Mouse (Mus musculus) ES-Bruce4 (cell line): Measurements from ENCODE around the gene Ryk. TPM values are rescaled to one million over a fixed set of nuclear protein-coding genes. Genes with fewer than 3 reads are reported as not detected.

ENCODE experiments used
- H3K27ac ChIP-seq: 2 replicates; pipeline ENCODE4 v1.5.1; 2012; ENCODE audit warnings: low read length, inconsistent platforms; ENCODE audit not compliant: insufficient read depth
- H3K27me3 ChIP-seq: 2 replicates; pipeline ENCODE4 v1.6.1; 2012; ENCODE audit warnings: mild to moderate bottlenecking, low read length, inconsistent platforms; ENCODE audit not compliant: control insufficient read depth, poor library complexity, insufficient read depth, severe bottlenecking
- H3K36me3 ChIP-seq: 2 replicates; pipeline ENCODE4 v1.6.1; 2012; ENCODE audit warnings: inconsistent platforms, mild to moderate bottlenecking, low read length, moderate library complexity; ENCODE audit not compliant: control insufficient read depth, poor library complexity, insufficient read depth, severe bottlenecking
- H3K4me1 ChIP-seq: one replicate; pipeline ENCODE4 v1.8.1; 2011; ENCODE audit warnings: low read length; ENCODE audit not compliant: control insufficient read depth, insufficient read depth
- H3K4me3 ChIP-seq: 2 replicates; pipeline ENCODE4 v1.5.1; 2011; ENCODE audit warnings: low read depth, mild to moderate bottlenecking, low read length
- H3K9ac ChIP-seq: 2 replicates; pipeline ENCODE4 v1.6.1; 2012; ENCODE audit warnings: low read depth, mild to moderate bottlenecking, inconsistent platforms; ENCODE audit not compliant: poor library complexity, severe bottlenecking
- H3K9me3 ChIP-seq: replicated peaks from 2 replicates; pipeline ENCODE4 v1.6.1; 2012; ENCODE audit warnings: mild to moderate bottlenecking, low read length, inconsistent platforms; ENCODE audit not compliant: control insufficient read depth, poor library complexity, insufficient read depth, severe bottlenecking
- CTCF ChIP-seq: IDR thresholded peaks from one replicate; pipeline ENCODE4 v1.8.1; 2011; ENCODE audit warnings: low read depth, low read length
- EP300 ChIP-seq: IDR thresholded peaks from 2 replicates; pipeline ENCODE4 v1.6.1; 2011; ENCODE audit warnings: low read depth, low read length; ENCODE audit not compliant: insufficient read depth
- POLR2A ChIP-seq: IDR thresholded peaks from one replicate; pipeline ENCODE4 v1.8.1; 2011; ENCODE audit warnings: low read length; ENCODE audit not compliant: insufficient read depth
- polyA plus RNA-seq: library from polyadenylated mRNA; stranded (reverse); fragments of >200 nt; gene quantifications from 2 replicates; pipeline ENCODE4 v1.2.4, GENCODE M21; 2011; ENCODE audit warnings: low read depth; ENCODE audit not compliant: missing spikeins, insufficient read depth, insufficient read length

Gene Ryk
- polyA plus RNA-seq, 1 experiment = 85.3 TPM

DNA sequence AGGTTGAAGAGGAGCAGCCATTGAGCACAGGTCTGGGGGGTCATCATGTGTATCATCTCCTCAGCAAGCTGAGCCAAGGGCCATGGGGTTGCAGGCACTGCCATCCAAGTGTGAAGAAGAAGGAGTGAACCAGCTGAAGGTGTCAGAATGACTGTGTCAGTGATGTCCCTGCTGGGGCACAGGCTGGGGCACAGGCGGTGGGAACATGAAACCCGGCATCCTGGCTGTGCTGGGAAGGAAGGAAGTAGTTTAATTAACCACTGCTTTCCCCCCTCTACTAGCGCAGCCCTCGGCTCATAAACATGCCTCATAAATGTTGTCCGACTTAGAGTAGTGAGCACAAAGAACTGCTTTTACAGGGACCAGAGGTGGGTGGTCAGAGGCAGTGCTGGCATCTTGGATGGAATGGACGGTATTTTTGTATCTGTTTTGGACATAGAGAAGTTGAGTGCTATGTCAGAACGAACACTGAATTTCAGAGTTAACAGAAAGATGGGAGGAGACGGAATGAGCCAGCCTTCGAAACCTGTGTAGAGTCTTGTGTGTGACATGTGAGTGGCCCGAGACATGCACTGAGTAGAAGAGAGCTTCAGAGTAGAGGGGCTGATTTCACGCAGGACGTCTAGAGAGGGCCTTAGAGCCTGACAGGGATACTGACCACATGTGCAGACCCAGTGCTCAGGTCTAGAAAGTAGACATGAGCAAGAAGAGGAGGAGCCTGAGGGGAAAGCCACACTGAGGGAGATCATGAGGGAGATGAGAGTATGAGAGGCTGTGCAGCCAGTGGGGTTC, 31.4 kb downstream of the Ryk start:
- Histone ChIP-seq H3K27ac (no peak overlapping the region), H3K4me1 (no peaks in the 10 kb centered on the region), H3K27me3 (no peaks in the 10 kb centered on the region), H3K9ac (no peak overlapping the region), H3K4me3 (no peak overlapping the region), H3K36me3 (peaks cover 6% of the 10 kb centered on the region; the same call in 1 of the 2 replicates), H3K9me3 (no peaks in the 10 kb centered on the region)
- no peak for TF ChIP-seq EP300
- TF ChIP-seq CTCF = no peak
- no peak for TF ChIP-seq POLR2A

DNA sequence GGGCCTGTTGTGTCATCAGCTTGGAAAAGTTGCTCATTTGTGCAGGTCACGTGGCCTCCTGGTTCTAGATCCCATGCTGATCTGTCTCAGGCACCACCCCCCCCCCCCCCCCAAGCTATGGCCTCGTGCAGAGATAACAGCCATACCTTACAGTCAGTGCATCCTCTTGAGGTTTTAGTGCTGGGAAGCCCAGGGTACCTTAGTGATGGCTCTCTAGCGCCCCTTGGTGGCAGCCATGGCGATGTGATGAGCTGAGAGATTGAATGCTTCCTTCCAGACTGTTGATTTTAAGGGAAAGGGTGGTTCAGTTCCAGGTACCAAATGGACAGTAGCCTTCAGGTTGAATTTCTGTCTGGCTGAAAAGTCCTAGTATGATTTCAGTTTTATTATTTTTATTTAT, 32.2 kb downstream of the Ryk start:
- peak; percentile 91 for TF ChIP-seq CTCF
- TF ChIP-seq POLR2A = no peak
- TF ChIP-seq EP300 = no peak
- Histone ChIP-seq H3K36me3 (peaks cover 10% of the 10 kb centered on the region), H3K27ac (no peak overlapping the region), H3K4me1 (no peaks in the 10 kb centered on the region), H3K27me3 (no peaks in the 10 kb centered on the region), H3K9ac (no peak overlapping the region), H3K4me3 (no peak overlapping the region), H3K9me3 (no peaks in the 10 kb centered on the region)

DNA sequence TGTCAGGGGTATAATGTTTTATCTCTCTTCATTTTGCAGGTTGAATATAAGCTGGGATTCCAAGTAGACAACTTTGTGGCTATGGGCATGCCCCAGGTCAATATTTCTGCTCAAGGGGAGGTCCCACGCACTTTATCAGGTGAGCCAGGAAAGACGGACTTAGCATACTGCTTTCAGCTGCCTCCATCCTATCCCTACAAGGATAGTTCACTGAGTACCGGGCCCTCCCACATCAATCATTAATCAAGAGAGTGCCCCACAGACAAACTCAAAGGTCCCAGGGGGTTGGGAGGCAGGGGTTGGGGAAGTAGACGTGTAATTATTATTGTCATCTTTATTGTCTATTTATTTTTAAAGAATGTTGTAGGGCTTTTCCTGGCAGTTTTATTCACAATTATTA, 32.8 kb downstream of the Ryk start:
- peaks cover 12% of the 10 kb centered on the region for H3K36me3 ChIP-seq
- TF ChIP-seq POLR2A (no peak), CTCF (no peak), EP300 (no peak)
- no peaks in the 10 kb centered on the region for H3K27me3 ChIP-seq
- no peaks in the 10 kb centered on the region for H3K4me1 ChIP-seq
- H3K4me3 ChIP-seq = no peak overlapping the region
- H3K27ac ChIP-seq = no peak overlapping the region
- no peak overlapping the region for H3K9ac ChIP-seq
- H3K9me3 ChIP-seq = no peaks in the 10 kb centered on the region

DNA sequence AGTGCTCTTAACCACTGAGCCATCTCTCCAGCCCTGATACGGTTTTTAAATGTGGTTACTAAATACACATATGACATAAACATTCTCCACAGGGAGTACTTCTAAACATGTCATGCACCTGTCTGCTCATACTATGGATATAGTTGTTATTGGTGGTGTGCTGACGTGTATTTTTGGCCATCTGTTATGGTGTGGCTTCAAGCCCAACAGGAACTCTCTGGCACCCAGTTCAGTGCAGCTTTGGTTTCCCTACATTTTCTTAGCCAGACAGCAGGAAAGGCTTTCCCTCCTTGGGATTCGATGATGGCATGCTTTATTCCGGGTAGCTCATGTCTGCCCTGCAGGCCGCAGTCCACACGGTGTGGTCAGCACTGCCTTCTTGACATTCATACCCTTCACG, 33.7 kb downstream of the Ryk start:
- H3K4me3 ChIP-seq = no peak overlapping the region
- H3K9ac ChIP-seq = no peak overlapping the region
- H3K4me1 ChIP-seq = no peaks in the 10 kb centered on the region
- no peaks in the 10 kb centered on the region for H3K9me3 ChIP-seq
- H3K27me3 ChIP-seq = no peaks in the 10 kb centered on the region
- H3K36me3 ChIP-seq = peaks cover 12% of the 10 kb centered on the region
- no peak for TF ChIP-seq EP300
- no peak for TF ChIP-seq CTCF
- TF ChIP-seq POLR2A = no peak
- no peak overlapping the region for H3K27ac ChIP-seq

DNA sequence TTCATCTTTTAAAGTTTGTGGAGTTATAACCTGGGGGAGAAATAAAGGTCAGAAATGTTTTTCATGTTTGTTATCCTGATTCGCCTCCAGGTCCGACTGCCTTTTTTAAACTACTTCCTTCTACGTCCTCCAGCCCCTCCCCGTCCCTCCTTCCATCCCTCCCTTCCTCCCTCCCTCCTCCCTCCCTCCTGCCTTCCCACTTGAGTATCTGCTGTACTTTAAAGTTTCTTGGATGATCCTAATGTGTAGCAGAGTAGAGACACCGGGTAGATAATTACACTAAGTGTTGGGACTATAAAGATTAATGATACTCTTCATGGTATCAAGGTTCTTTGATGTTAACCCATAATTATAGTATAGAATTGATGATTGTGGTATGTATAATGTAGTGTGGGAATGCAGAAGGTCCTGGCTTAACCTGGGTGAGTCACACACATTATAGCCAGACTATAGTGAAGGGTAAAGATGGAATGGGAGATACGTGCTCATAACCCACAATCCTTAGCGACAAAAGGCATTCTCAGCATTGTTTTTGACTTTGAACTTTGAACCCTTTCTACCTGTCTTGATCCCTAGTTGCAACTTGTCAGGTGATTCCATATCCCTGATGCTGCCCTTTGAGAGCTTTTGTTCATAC, 41.5 kb downstream of the Ryk start:
- no peak overlapping the region for H3K9ac ChIP-seq
- TF ChIP-seq POLR2A (no peak), CTCF (no peak), EP300 (no peak)
- H3K36me3 ChIP-seq = peaks cover 11% of the 10 kb centered on the region; the same call in 1 of the 2 replicates

DNA sequence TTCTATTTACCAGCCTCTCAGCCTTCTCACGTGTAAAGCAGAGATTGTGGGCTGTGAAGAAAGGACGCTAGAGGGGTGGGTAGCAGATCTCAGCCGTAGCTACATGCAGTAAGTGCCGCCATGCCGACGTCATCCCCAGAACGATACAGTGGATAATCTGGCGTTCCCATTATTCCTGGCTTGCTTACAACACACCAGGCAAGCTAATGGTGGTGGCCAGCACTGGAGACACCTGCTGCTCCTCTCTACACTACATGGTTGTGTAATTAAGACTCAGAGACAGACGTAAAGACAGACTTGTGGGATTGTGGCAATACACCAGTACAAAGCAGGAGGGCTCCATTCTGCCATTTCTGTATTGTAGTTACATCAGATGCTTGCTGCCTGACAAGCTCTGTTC, 43.2 kb downstream of the Ryk start:
- Histone ChIP-seq H3K36me3 (peaks cover 5% of the 10 kb centered on the region; the same call in 1 of the 2 replicates), H3K9me3 (no peaks in the 10 kb centered on the region), H3K4me3 (no peak overlapping the region), H3K27ac (no peak overlapping the region), H3K9ac (no peak overlapping the region), H3K27me3 (no peaks in the 10 kb centered on the region), H3K4me1 (no peaks in the 10 kb centered on the region)
- TF ChIP-seq CTCF (no peak), POLR2A (no peak), EP300 (no peak)

More for the DNA sequence above, 41.5 kb downstream of the Ryk start:
- Histone ChIP-seq H3K4me1 (no peaks in the 10 kb centered on the region), H3K9me3 (no peaks in the 10 kb centered on the region), H3K27ac (no peak overlapping the region), H3K27me3 (no peaks in the 10 kb centered on the region), H3K4me3 (no peak overlapping the region)
